Mouse (Mus musculus) spleen, postnatal 14 days (tissue): ENCODE results near the gene Sorl1.
"Not testable (repeated sequence)": the region's sequence is repeated elsewhere in the genome, so short reads cannot be mapped to it uniquely, and the experiment has no call there.

Source experiments
- DNase-seq, 2 experiments: peaks; one replicate each; pipeline ENCODE4 v3.0.0; 2021 to 2022; ENCODE audit warnings: low spot score in 2 of 2

Gene Sorl1

DNA sequence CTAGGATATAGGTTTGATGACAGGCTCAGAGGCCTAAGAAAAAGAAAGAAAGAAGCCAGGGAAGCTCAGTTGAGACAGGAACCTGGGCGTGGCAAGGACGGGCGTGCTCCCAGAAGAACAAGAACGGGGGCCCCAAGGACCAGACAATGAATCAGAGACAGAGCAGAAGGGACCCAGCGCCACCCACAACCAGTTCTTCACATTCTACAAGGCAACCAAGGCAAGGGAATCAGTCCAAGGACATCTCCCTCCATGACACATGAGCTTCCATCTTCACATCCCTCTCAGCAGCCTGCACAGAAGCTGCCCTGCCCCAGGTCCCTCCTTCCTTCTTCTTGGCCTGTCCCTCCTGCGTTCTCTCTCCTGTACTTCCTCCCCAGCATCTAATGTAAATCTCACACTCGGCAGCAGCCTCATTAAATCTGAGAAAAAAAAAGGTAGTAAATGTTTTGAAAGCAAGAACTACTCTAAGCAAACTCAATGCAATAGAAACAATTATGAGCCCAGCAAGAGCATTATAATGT is 30.0 kb downstream of the Sorl1 start:
- no peak for DNase-seq

- no peak for DNase-seq
Observed at GRCm38 (mm10) chr9:42092749-42093148, 31.3 kb downstream of the Sorl1 start.

DNA sequence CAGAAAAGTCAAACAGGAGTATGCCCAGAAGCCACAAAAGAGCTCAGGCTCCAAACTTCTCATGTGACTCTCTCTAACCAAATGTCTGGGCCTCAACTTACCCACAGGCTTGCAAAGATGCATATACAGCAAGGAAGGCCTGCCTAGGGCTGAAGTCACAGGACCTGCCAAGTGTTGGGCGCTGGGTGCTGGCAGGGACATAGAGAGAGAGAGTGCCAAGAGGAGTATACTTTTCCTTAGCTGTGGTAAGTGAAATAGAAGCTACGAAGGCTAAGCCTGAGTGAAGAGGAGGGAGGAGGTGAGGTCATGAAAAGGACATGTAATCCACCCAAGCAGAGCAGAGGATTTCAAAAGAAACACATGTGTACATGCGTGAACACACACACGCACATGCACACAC is 32.5 kb downstream of the Sorl1 start:
- no peak for DNase-seq

GRCm38 (mm10) chr9:42087921-42088320 is 36.2 kb downstream of the Sorl1 start:
- no peak for DNase-seq

- DNase-seq = no peak
Observed at GRCm38 (mm10) chr9:42085970-42086369, 38.1 kb downstream of the Sorl1 start.

GRCm38 (mm10) chr9:42083661-42084067 is 40.4 kb downstream of the Sorl1 start:
- DNase-seq = no peak

DNA sequence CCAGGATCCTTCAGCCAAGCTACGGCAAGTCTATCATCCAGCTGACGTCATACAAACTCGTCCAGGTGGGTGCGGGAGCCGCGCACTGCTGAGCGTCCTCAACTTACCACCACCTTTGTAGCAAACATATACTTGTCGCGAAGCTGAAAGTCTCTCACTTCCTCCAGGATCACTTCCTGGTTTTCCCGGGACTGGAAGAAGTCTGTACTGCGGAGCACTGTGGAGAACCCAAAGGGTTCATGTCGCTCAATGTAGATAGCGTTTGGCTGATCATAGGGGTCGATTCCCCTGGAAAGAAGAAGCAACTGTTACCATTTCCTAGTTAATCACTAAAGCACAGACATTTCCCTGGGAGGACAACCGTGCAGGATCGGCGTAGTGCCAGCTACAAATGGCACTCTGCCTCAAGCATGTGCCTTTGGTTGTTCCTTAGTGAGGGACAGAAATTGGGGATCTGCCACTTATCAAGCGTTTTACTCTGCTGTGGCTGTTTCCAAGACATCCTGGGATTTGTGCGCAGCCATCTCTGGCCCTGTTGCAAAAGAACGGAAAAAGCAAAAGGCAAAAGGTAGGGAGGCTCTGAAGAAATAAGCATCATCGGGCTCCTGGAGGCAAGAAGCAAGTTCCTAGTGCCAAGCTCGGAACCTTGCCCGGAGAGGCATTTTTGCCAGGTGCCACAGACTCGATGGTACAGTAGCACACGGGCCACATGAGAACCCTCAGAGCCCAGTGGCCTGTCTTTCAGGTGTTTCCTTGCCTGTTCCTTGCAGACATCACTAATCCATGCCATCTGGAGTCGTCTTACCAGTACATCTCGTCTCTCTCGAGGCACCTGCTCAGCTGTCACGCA is 42.2 kb downstream of the Sorl1 start:
- no peak for DNase-seq

GRCm38 (mm10) chr9:42080671-42081070 is 43.4 kb downstream of the Sorl1 start:
- DNase-seq = no peak

GRCm38 (mm10) chr9:42077112-42077845 is 46.8 kb downstream of the Sorl1 start:
- DNase-seq = no peak

DNA sequence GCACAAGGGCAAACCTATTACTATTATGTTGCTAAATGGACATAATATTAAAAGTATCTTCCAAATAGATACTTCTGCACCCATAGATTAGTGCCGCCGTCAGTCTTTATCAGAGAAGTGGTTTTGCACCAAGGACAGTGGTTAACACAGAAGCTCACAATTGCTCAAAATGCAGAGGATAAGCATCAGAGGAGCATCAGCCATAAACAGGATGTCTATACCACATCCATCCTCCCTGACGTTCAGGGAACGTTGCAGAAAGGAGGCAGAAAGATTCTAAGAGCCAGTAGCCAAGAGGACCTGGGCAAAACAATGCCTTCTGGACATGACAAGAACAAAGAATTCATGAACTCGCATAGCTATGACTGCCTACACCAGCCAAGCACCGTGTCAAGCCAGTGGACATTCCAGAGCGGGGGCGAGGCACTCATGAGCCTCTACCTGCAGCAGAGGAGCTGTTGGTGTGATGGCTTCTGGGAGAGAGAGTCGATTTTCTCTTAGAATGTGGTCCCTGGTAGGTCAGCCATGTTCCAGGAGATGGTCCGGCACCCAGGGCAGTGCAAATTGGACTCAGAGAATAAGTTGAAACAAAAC is 47.7 kb downstream of the Sorl1 start:
- no peak for DNase-seq

GRCm38 (mm10) chr9:42075241-42075640 is 48.9 kb downstream of the Sorl1 start:
- DNase-seq = no peak

- DNase-seq = no peak
Observed at GRCm38 (mm10) chr9:42072010-42072409, 52.1 kb downstream of the Sorl1 start.

DNA sequence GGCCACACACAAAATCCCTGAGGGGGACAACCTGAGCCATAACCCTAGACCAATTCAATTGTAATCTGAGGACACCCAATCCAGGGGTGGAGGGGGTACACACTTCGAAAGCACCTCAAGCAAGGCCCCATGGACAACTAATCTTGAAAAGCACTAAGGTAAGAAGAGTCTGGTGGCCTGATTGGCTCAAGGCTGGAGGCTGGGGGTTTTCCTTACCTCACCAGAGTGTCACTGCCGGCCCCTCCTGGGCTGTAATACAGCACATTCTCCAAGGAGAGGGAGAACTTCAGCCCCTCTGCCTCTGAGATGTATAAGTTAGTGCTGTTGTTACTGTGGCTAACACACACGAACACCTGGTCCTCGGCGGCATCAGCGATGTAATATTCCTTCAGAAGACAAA is 53.2 kb downstream of the Sorl1 start:
- DNase-seq = no peak

GRCm38 (mm10) chr9:42069471-42069870 is 54.6 kb downstream of the Sorl1 start:
- DNase-seq = no peak

- DNase-seq = no peak
Observed at GRCm38 (mm10) chr9:42067950-42068349, 56.1 kb downstream of the Sorl1 start.

- no peak for DNase-seq
Observed at GRCm38 (mm10) chr9:42065756-42066155, 58.3 kb downstream of the Sorl1 start.

GRCm38 (mm10) chr9:42063391-42063790 is 60.7 kb downstream of the Sorl1 start:
- no peak for DNase-seq

DNA sequence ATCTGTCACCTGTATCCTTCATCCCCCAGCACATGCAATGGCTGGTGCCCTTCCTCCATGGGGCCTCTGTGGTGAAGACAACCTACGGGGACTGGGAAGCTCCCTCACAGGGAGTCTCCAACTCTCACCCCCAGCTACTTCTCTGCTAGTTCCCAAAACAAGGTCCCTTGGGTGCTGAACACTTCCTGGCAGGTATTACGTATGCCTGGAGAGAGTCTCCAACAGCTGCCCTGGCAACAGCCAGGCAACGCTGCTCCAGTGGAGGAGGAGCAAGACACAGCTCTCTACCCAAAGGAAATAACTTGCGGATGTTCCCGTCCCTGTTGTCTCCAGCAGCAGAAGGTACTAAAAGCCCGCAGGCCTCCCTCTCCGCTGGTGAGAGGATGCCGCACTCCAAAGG is 61.8 kb downstream of the Sorl1 start:
- no peak for DNase-seq

DNA sequence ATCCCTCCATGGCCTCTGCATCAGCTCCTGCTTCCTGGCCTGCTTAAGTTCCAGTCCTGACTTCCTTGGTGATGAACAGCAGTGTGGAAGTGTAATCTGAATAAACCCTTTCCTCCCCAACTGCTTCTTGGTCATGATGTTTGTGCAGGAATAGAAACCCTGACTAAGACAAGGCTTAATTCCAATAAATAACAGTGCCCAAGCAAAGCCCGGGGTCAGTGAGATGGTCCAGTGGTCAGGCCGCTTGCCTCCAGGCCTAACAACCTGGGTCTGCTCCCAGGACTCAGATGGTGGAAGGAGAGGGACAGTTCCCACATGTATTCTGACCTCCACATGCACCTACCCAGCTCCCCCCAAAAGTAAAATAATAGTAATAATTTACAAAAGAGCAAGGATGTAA is 65.1 kb downstream of the Sorl1 start:
- DNase-seq = not testable (repeated sequence)

DNA sequence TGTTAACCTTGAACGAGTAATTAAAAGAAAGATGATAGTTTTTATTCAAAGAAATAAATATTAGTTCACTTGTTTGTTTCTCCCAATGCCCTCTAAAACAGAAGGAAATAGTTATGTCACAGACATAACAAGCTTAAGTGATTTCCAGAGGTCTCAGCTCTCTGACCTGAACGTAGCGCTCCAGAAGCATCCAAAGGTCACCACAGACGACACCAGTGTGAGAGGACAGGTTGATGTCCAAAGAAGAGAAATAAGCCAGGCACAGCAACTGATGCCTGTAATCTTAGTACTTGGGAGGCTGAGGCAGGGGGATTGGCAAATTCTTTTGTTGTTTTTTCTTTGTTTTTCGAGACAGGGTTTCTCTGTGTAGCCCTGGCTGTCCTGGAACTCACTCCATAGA is 67.5 kb downstream of the Sorl1 start:
- no peak for DNase-seq

- no peak for DNase-seq
Observed at GRCm38 (mm10) chr9:42055378-42055777, 68.7 kb downstream of the Sorl1 start.
